Mouse (Mus musculus) heart, postnatal 0 days (tissue): Measurements from ENCODE around the gene Rbfox1.

ENCODE experiments used
- CTCF ChIP-seq: IDR thresholded peaks from 2 replicates; pipeline ENCODE4 v1.5.1; 2016; ENCODE audit warnings: antibody characterized with exemption, control low read depth, low read depth
- EP300 ChIP-seq: IDR thresholded peaks from 2 replicates; pipeline ENCODE4 v1.6.1; 2016; ENCODE audit warnings: antibody characterized with exemption, low read depth

DNA sequence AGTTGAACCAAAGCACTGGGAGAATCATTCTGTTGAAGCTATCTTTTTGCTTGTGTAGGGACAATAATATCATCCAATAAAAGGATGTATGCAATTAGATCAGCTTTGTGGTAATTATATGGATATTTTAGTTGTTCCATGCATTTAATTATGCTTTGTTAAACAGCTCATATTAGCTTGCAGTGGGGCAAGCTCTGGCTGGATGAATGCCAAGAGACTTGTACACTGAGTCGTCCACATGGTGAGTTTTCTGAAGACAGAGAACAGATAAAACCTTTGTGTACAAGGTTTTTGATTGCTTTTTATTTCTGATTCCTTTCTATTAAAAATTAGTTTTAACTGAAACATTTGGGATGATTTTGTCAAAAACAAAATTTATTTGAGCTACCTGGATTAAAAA, 439.7 kb downstream of the Rbfox1 start:
- TF ChIP-seq CTCF (no peak), EP300 (no peak)
